Mouse (Mus musculus): Measurements from ENCODE around the gene Zdhhc12. TPM values are rescaled to one million over a fixed set of nuclear protein-coding genes. Genes with fewer than 3 reads are reported as not detected.
"Not testable (repeated sequence)": the region's sequence is repeated elsewhere in the genome, so short reads cannot be mapped to it uniquely, and the experiment has no call there.

Zdhhc12 gene
- total RNA-seq, 1 experiment, result 133 TPM

DNA sequence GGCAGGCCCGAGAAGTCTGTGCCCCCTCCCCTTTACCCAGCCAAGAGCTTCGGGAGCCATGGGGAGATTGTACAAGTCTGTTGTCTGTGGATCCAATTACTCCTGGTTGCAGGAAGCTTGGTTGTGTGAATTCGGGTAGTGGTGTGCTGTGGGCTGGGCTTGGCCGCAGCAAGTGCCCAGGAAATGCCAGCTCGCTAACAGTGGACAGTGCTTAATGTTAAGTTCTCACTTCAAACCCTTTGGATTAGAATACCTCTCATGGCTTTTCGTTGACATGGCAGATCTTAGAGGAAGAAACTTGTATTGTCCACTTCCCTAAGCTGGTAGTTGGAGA lies 40.9 kb upstream of the Zdhhc12 start:
- H3K9me3 ChIP-seq (ENCODE audit: control insufficient read depth, insufficient read depth, low read depth, low read length), result no peaks in the 10 kb centered on the region
- TF ChIP-seq HCFC1 (IDR thresholded peaks at IDR 0.05; ENCODE audit: borderline replicate concordance, insufficient read depth, low read length) (no peak), ZC3H11A (IDR thresholded peaks at IDR 0.05; ENCODE audit: borderline replicate concordance, low read depth, low read length) (no peak), ZNF384 (IDR thresholded peaks at IDR 0.05; ENCODE audit: low read depth, low read length) (no peak), MAFK (IDR thresholded peaks at IDR 0.05; ENCODE audit: insufficient read depth, low read depth, low read length) (no peak), CHD2 (IDR thresholded peaks at IDR 0.05; ENCODE audit: low read depth, low read length) (no peak)
- H3K9ac ChIP-seq (ENCODE audit: insufficient read depth, low read depth, low read length, poor library complexity, severe bottlenecking), result peak overlapping the region; percentile 79
- H3K4me3 ChIP-seq (ENCODE audit: insufficient read depth in 1 of 2, low read depth in 1 of 2, low read length in 2 of 2, poor library complexity in 1 of 2, severe bottlenecking in 1 of 2), result peak overlapping the region; percentile 86 to 92
- in situ Hi-C loops (cut with MboI; ENCODE audit: low sequenced_read_pairs in 2 of 2, unreplicated experiment in 2 of 2), result no loop called here
- H3K36me3 ChIP-seq (ENCODE audit: control insufficient read depth, insufficient read depth, low read length, poor library complexity, severe bottlenecking), result peaks cover 13% of the 10 kb centered on the region
- DNase-seq (ENCODE audit: low read depth, low spot score), result no peak
- H3K27ac ChIP-seq (ENCODE audit: insufficient read depth, low read depth, low read length, poor library complexity, severe bottlenecking), result peak overlapping the region; percentile 69
- peaks cover 5 to 10% of the 10 kb centered on the region in 2 experiments; a peak in 3 of 4 replicates for H3K4me1 ChIP-seq (ENCODE audit: control insufficient read depth in 2 of 2, insufficient read depth in 2 of 2, low read length in 2 of 2, poor library complexity in 1 of 2)

DNA sequence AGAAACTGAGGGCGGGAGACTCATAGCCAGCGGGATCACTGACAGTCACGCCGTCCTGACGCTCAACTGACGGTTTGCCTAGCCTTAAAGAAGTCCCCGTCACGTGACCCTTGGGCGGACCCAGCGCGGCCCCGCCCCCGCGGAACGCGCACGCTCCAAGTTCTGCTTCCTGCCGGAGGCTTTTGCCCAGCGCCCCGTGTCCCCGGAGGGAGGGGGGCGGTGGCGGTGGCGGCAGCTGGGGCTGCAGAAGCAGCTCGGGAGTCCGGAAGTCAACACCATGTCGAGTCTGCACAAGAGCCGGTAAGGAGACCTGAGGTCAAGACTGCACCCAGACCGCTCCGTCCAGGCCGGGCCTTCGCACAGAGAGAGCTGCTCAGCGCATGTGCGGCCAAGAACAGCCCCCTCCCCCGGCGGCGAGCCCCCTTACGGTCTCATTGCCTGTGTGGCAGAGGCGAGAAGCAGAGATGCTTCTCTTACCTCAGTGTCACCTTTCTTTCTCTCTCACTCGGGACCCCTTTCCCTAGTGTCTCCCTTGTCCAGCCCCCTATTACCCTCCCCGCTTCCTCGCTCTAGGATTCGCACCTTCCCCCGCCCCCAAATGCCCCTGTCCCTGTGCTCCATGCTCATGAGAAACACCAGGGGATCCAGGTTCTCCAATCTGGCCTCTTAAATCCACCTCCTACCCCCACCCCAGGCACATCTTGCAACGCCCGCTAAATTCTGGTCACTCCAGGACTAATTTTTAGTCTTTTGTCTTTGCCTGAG lies 40.3 kb upstream of the Zdhhc12 start, which contains the start of gene Tbc1d13:
TSS of gene Tbc1d13 (plus strand) at position 134 of the 765 bp plus-strand sequence.
- H3K36me3 ChIP-seq (ENCODE audit: control insufficient read depth, insufficient read depth, low read length, poor library complexity, severe bottlenecking), result peaks cover 13% of the 10 kb centered on the region
- no peaks in the 10 kb centered on the region for H3K9me3 ChIP-seq (ENCODE audit: control insufficient read depth, insufficient read depth, low read depth, low read length)
- H3K4me1 ChIP-seq (ENCODE audit: control insufficient read depth in 2 of 2, insufficient read depth in 2 of 2, low read length in 2 of 2, poor library complexity in 1 of 2), result peaks cover 5 to 10% of the 10 kb centered on the region in 2 experiments; a peak in 3 of 4 replicates
- TF ChIP-seq ZNF384 (IDR thresholded peaks at IDR 0.05; ENCODE audit: low read depth, low read length) (no peak), MAFK (IDR thresholded peaks at IDR 0.05; ENCODE audit: insufficient read depth, low read depth, low read length) (no peak), CHD2 (IDR thresholded peaks at IDR 0.05; ENCODE audit: low read depth, low read length) (no peak), ZC3H11A (IDR thresholded peaks at IDR 0.05; ENCODE audit: borderline replicate concordance, low read depth, low read length) (no peak), HCFC1 (IDR thresholded peaks at IDR 0.05; ENCODE audit: borderline replicate concordance, insufficient read depth, low read length) (peak; percentile 82)
- DNase-seq (ENCODE audit: low read depth, low spot score), result peak; percentile 89
- peak within 1 kb of the TSS; percentile 79 for H3K9ac ChIP-seq (ENCODE audit: insufficient read depth, low read depth, low read length, poor library complexity, severe bottlenecking)
- H3K4me3 ChIP-seq (ENCODE audit: insufficient read depth in 1 of 2, low read depth in 1 of 2, low read length in 2 of 2, poor library complexity in 1 of 2, severe bottlenecking in 1 of 2), result peak within 1 kb of the TSS; percentile 86 to 92
- in situ Hi-C loops (cut with MboI; ENCODE audit: low sequenced_read_pairs in 2 of 2, unreplicated experiment in 2 of 2), result no loop called here
- peak within 1 kb of the TSS; percentile 69 for H3K27ac ChIP-seq (ENCODE audit: insufficient read depth, low read depth, low read length, poor library complexity, severe bottlenecking)

DNA sequence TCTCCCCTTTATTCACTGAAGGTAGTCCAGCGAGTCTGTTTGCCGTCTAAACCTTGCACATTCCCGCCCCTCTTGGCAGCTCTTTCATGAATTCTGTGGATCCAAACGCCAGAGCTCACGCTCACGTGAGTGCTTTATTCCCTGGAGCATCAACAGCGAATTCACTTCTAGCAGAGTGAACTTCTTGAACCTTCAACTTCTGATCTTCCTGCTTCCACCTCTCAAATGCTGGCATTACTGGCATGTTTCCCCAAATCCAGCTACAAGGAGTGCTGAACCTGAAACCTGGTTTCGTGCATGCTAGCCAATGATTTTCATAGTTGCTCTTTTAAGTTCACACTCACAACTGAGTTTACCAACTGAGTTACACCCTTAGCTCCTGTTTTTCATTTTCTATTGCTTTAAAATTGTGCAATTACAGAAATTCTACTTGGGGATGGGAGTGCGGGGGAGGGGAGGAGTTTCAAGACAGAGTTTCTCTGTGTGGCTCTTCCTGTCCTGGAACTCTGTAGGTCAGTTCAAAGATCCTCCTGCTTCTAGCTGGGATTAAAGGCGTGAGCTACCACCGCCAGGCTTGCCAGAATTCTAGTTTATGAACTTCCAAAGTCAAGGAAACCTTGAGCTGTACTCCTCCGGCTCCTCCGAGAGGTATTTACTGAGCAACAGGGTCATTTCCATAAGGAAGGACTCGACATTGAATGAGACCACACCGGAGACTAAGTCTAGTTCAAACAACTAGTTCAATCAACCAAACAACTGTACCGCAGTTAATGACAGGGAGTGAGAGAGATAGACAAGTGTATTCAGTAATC lies 39.6 kb upstream of the Zdhhc12 start:
- H3K27ac ChIP-seq (ENCODE audit: insufficient read depth, low read depth, low read length, poor library complexity, severe bottlenecking), result no peak overlapping the region; the same call in 1 of the 2 replicates
- H3K4me3 ChIP-seq (ENCODE audit: insufficient read depth in 1 of 2, low read depth in 1 of 2, low read length in 2 of 2, poor library complexity in 1 of 2, severe bottlenecking in 1 of 2), result peak overlapping the region; percentile 86 to 92
- DNase-seq (ENCODE audit: low read depth, low spot score), result no peak
- in situ Hi-C loops (cut with MboI; ENCODE audit: low sequenced_read_pairs in 2 of 2, unreplicated experiment in 2 of 2), result no loop called here
- no peak for TF ChIP-seq CHD2 (IDR thresholded peaks at IDR 0.05; ENCODE audit: low read depth, low read length)
- no peak for TF ChIP-seq ZC3H11A (IDR thresholded peaks at IDR 0.05; ENCODE audit: borderline replicate concordance, low read depth, low read length)
- TF ChIP-seq ZNF384 (IDR thresholded peaks at IDR 0.05; ENCODE audit: low read depth, low read length), result no peak
- TF ChIP-seq HCFC1 (IDR thresholded peaks at IDR 0.05; ENCODE audit: borderline replicate concordance, insufficient read depth, low read length), result no peak
- TF ChIP-seq MAFK (IDR thresholded peaks at IDR 0.05; ENCODE audit: insufficient read depth, low read depth, low read length), result no peak
- peaks cover 5 to 10% of the 10 kb centered on the region in 2 experiments; a peak in 3 of 4 replicates for H3K4me1 ChIP-seq (ENCODE audit: control insufficient read depth in 2 of 2, insufficient read depth in 2 of 2, low read length in 2 of 2, poor library complexity in 1 of 2)
- no peaks in the 10 kb centered on the region for H3K9me3 ChIP-seq (ENCODE audit: control insufficient read depth, insufficient read depth, low read depth, low read length)
- peak overlapping the region; percentile 38; the same call in 1 of the 2 replicates for H3K9ac ChIP-seq (ENCODE audit: insufficient read depth, low read depth, low read length, poor library complexity, severe bottlenecking)
- H3K36me3 ChIP-seq (ENCODE audit: control insufficient read depth, insufficient read depth, low read length, poor library complexity, severe bottlenecking), result peaks cover 13% of the 10 kb centered on the region

DNA sequence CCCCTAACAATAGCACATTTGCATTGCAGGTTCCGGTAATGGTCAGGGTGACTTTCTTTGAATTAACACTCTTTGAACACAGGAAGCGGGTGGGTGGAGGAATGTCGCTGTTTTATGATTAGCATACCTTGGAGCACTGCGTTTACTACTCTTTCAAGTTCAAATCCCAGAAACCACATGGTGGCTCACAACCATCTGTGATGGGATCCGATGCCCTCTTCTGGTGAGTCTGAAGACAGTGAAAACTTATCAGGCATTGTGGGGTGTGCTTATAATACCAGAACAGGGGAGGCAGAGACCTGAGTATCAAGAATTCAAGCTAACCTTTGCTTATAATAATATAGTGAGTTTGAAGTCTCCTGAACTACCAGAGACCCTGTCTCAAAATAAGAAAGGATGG lies 37.8 kb upstream of the Zdhhc12 start:
- in situ Hi-C loops (cut with MboI; ENCODE audit: low sequenced_read_pairs in 2 of 2, unreplicated experiment in 2 of 2); H3K4me3 ChIP-seq (ENCODE audit: insufficient read depth in 1 of 2, low read depth in 1 of 2, low read length in 2 of 2, poor library complexity in 1 of 2, severe bottlenecking in 1 of 2); H3K9ac ChIP-seq (ENCODE audit: insufficient read depth, low read depth, low read length, poor library complexity, severe bottlenecking); H3K4me1 ChIP-seq (ENCODE audit: control insufficient read depth in 2 of 2, insufficient read depth in 2 of 2, low read length in 2 of 2, poor library complexity in 1 of 2); H3K9me3 ChIP-seq (ENCODE audit: control insufficient read depth, insufficient read depth, low read depth, low read length); H3K36me3 ChIP-seq (ENCODE audit: control insufficient read depth, insufficient read depth, low read length, poor library complexity, severe bottlenecking); DNase-seq (ENCODE audit: low read depth, low spot score): not testable (repeated sequence)
- peak overlapping the region; percentile 83 for H3K27ac ChIP-seq (ENCODE audit: insufficient read depth, low read depth, low read length, poor library complexity, severe bottlenecking)

All from ES-E14 (cell line).